Mouse (Mus musculus): ENCODE measurements at regions not wholly inside any gene's neighbourhood (a gene's known extent, or its start where the extent isn't known, plus 50 kb on each side); places are given as distances from the start of the nearest gene placed in this dataset.

- in situ Hi-C loops (cut with MboI, MseI), result no loop called here
Observed at GRCm38 (mm10) chr1:43247609-43248008, 50.8 kb upstream of the Fhl2 start.

GRCm38 (mm10) chr1:43250281-43250680, 53.5 kb upstream of the Fhl2 start:
- in situ Hi-C loops (cut with MboI, MseI), result no loop called here

- in situ Hi-C loops (cut with MboI, MseI), result no loop called here
Observed at GRCm38 (mm10) chr1:43251356-43251755, 54.6 kb upstream of the Fhl2 start.

- in situ Hi-C loops (cut with MboI, MseI), result no loop called here
Observed at GRCm38 (mm10) chr1:43254129-43254528, 57.3 kb upstream of the Fhl2 start.

- in situ Hi-C loops (cut with MboI, MseI), result loop anchor here (5.0 kb wide), 1 partner anchor 329 kb away; no protein-coding TSS in a partner anchor
Observed at GRCm38 (mm10) chr1:43256078-43256477, 59.3 kb upstream of the Fhl2 start.

- in situ Hi-C loops (cut with MboI, MseI), result loop anchor here (5.0 kb wide), 1 partner anchor 331 kb away; no protein-coding TSS in a partner anchor
Observed at GRCm38 (mm10) chr1:43257909-43258308, 61.1 kb upstream of the Fhl2 start.

GRCm38 (mm10) chr1:43259841-43260240, 63.1 kb upstream of the Fhl2 start:
- in situ Hi-C loops (cut with MboI, MseI), result loop anchor here (5.0 kb wide), 1 partner anchor 333 kb away; no protein-coding TSS in a partner anchor

GRCm38 (mm10) chr1:43260491-43260890, 63.7 kb upstream of the Fhl2 start:
- in situ Hi-C loops (cut with MboI, MseI), result no loop called here

- in situ Hi-C loops (cut with MboI, MseI), result no loop called here
Observed at GRCm38 (mm10) chr1:43264407-43264889, 67.7 kb upstream of the Fhl2 start.

GRCm38 (mm10) chr1:43265699-43266455, 69.1 kb upstream of the Fhl2 start:
- in situ Hi-C loops (cut with MboI, MseI), result loop anchor here (5.0 kb wide), 1 partner anchor 129 kb away; no protein-coding TSS in a partner anchor

GRCm38 (mm10) chr1:43269685-43270084, 72.9 kb upstream of the Fhl2 start:
- in situ Hi-C loops (cut with MboI, MseI), result loop anchor here (5.0 kb wide), 1 partner anchor 132 kb away; no protein-coding TSS in a partner anchor

GRCm38 (mm10) chr1:43273236-43273868, 76.6 kb upstream of the Fhl2 start:
- in situ Hi-C loops (cut with MboI, MseI), result no loop called here

GRCm38 (mm10) chr1:43291736-43292135, 95.0 kb upstream of the Fhl2 start:
- in situ Hi-C loops (cut with MboI, MseI), result no loop called here

- in situ Hi-C loops (cut with MboI, MseI), result no loop called here
Observed at GRCm38 (mm10) chr1:43292561-43292960, 95.8 kb upstream of the Fhl2 start.

GRCm38 (mm10) chr1:43294221-43295012, 97.6 kb upstream of the Fhl2 start:
- in situ Hi-C loops (cut with MboI, MseI), result loop anchor here (5.0 kb wide), 1 partner anchor 343 kb away; no protein-coding TSS in a partner anchor

- in situ Hi-C loops (cut with MboI, MseI), result loop anchor here (5.0 kb wide), 1 partner anchor 340 kb away; no protein-coding TSS in a partner anchor
Observed at GRCm38 (mm10) chr1:43297579-43297978, 100.8 kb upstream of the Fhl2 start.

GRCm38 (mm10) chr1:43298746-43299145, 102.0 kb upstream of the Fhl2 start:
- in situ Hi-C loops (cut with MboI, MseI), result loop anchor here (5.0 kb wide), 1 partner anchor 339 kb away; no protein-coding TSS in a partner anchor

GRCm38 (mm10) chr1:43299490-43300302, 102.9 kb upstream of the Fhl2 start:
- in situ Hi-C loops (cut with MboI, MseI), result loop anchor here (5.0 kb wide), 2 partner anchors 78 to 338 kb away; no protein-coding TSS in a partner anchor

GRCm38 (mm10) chr1:43300676-43301075, 103.9 kb upstream of the Fhl2 start:
- in situ Hi-C loops (cut with MboI, MseI), result loop anchor here (5.0 kb wide), 1 partner anchor 77 kb away; no protein-coding TSS in a partner anchor

GRCm38 (mm10) chr1:43301866-43302571, 105.2 kb upstream of the Fhl2 start:
- in situ Hi-C loops (cut with MboI, MseI), result loop anchor here (5.0 kb wide), 1 partner anchor 75 kb away; no protein-coding TSS in a partner anchor
